Mouse (Mus musculus) layer of hippocampus, adult 8-10 months (tissue): Measurements from ENCODE around the gene Knl1. TPM values are rescaled to one million over a fixed set of nuclear protein-coding genes. Genes with fewer than 3 reads are reported as not detected.

Experiments
- DNase-seq, 2 experiments: peaks; one replicate each; pipeline ENCODE4 v3.0.0; 2022; ENCODE audit warnings: low spot score in 2 of 2
- total RNA-seq, 4 experiments: library from RNA; stranded (reverse); gene quantifications; 2 replicates each; pipeline ENCODE4 v1.2.4; 2022

Gene Knl1
- total RNA-seq, 4 experiments from 2014 or later: 0.14 to 0.48 (median 0.29) TPM; not detected in 1

GRCm38 (mm10) chr2:119035397-119035745 lies 11.5 kb upstream of the Knl1 start:
- DNase-seq: no peak

GRCm38 (mm10) chr2:119040882-119041281 lies 6.0 kb upstream of the Knl1 start:
- DNase-seq: no peak

- DNase-seq: no peak
Measured at GRCm38 (mm10) chr2:119045163-119045562, 1.8 kb upstream of the Knl1 start.

GRCm38 (mm10) chr2:119047849-119048248 lies 930 bp downstream of the Knl1 start:
- no peak for DNase-seq

DNA sequence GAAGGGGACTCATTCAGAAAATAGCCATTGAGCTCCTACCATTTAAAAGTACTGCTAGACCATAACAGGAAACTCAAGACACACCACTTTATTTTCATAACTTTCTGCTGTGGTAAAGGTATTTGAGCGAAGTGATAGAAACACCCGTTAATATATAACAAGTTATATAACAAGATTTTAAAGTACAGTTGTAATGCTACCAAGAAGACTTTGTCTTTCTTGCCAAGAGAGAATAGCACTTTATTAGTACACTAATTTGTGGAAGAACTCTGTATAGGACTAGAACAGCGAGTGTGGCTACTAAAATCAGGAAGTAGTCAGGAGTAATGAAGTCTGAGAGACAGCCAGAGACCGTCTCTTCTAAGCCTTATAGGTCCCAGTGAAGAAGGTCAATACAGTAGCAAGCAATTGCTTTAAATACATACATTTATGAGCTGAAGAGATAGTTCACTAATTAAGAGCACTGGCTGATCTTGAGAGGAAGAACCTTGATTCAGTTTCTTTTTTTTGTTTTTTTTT lies 3.3 kb downstream of the Knl1 start:
- DNase-seq: no peak

DNA sequence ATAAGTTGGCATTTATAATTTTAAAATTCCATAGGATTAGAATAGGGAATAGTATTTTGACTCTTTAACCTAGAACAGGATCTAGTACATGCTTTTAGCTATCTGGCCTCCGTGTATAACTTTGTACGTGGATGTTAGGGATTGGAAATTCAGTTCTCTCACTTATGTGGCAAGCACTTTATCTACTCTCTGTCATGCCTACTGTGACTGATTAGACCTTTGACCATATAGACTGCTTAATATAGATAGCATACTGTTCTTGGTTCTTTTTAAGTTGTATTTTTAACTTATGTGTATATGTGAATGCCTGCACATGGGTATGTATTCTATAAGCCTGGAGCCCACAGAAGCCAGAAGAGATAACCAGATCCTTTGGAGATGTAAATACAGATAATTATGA lies 13.2 kb downstream of the Knl1 start:
- DNase-seq: no peak

DNA sequence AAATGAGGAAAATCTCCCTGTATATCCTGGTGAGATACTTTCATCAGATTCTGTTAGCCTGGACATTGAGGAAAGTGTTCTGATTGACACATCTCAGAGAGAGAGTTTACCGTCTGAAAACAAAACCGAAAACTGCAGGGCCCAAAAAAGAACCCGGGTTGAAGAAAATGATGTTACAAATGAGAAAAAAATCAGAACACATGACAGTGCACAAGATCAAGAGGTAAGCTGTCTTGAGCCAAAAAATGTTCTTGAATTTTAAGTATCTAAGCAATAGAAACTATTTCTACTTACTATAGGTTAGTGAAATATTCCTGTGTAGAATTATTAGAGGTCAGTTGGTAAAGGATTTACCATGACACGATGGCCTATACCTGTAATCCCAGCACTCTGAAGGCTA lies 25.5 kb downstream of the Knl1 start:
- no peak for DNase-seq

DNA sequence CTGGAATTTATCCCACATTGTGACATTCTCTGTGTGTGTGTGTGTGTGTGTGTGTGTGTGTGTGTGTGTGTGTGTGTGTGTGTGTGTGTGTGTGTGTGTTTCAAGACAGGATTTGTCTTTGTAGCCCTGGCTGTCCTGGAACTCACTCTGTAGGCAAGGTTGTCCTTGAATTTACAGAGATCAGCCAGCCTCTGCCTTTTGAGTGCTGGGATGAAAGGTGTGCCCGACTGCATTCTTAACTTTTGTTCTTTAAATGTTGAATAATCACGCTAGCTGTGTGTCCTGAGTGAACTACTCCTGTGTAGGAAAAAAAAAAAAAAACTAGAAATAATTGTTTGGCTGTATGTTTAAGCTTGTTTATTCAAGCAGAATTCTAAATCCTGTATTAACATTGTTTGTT lies 39.2 kb downstream of the Knl1 start:
- no peak for DNase-seq

DNA sequence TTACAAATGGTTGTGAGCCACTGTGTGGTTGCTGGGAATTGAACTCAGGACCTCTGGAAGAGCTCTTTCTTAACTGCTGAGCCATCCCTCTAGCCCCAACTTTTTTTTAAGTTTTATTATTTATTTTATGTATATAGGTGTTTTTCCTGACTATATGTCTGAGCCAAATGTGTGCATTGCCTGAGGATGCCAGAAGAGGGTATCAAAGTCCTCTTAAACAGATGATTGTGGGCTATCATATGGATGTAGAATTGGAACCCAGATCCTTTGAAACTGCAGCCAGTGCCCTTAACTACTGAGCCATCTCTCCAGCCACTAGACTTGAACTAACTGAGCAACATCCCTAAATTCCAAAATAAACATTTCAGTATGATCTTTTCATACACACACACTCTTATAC lies 54.6 kb downstream of the Knl1 start:
- no peak for DNase-seq

- no peak for DNase-seq
Measured at GRCm38 (mm10) chr2:119106583-119106982, 59.7 kb downstream of the Knl1 start.

- no peak for DNase-seq
Measured at GRCm38 (mm10) chr2:119108554-119108953, 61.6 kb downstream of the Knl1 start.

DNA sequence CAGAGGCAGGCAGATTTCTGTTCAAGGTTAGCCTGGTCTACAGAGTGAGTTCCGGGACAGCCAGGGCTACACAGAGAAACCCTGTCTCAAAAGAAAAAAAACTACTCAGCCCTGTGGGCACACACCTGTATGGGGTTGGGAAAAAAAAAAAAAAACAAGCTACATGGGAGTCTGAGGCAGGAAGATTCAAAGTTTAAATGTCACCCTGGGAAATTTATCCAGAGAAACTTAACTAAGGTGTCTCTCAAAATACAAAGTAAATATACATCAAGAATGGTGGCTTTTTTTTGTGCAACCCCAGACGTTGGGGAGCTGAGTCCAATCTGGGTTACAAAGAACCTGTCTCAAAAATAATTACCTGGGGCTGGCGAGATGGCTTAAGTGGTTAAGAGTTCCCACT lies 64.1 kb downstream of the Knl1 start:
- DNase-seq: no peak

GRCm38 (mm10) chr2:119112438-119113112 lies 65.7 kb downstream of the Knl1 start, which contains the start of gene Rad51:
Rad51 (plus strand) TSS chr2:119112793.
- peak; percentile 84 to 87 for DNase-seq

DNA sequence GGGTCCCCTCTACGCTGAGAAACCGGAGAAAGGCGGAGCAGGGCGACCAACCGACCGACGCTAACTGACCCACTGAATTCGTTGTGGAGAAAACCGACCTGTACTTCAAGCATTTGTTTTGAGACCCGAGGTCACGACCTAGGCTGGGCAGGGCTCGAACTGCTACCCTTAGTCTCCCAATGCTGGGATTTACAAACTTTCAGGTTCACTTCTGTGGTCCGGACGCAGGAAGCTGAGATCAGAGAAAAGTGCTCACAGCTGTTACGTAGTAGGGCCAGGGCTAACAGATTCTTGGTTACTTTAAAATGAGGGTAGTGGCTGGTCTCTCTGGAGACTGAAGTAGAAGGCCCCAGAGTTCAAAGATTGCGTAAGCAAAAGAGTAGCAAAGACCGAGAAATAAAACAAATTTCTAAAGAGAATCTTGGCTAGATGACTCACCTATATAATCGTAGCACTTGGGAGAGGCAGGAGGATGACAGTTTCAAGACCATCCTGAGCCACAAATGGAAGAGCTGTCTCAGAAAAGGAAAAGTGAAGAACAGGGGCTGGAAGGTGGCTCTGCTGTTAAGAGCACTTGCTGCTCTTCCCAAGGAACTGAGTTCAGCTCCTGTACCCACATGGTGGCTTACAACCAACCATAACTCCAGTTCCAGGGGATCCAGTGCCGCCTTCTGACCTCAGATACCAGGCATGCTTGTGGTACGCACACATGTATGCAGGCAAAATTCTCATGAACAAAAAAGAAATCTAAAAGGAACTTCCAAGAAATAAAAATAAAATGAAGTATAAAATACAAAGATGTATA lies 66.4 kb downstream of the Knl1 start:
- DNase-seq: no peak

GRCm38 (mm10) chr2:119136346-119136898 lies 89.5 kb downstream of the Knl1 start:
- DNase-seq: no peak

- DNase-seq: no peak
Measured at GRCm38 (mm10) chr2:119145199-119145598, 98.3 kb downstream of the Knl1 start.

DNA sequence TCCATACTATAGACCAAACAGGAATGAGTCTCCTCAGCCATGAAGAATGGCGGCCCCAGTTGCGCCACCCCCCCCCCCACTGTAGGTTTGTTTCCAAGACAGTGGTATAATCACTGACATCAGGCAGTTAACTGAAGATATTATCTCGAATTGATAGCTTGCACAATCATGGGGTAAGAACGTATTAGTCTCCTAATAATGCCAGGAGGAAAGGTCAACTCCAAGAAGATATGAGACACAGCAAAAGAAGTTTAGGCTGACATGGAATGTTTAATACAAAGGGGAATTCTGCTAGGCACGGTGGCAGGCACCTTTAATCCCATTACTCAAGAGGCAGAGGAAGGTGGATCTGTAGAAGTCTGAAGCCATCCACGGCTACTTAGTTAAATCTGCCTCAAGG lies 99.5 kb downstream of the Knl1 start:
- DNase-seq: no peak

DNA sequence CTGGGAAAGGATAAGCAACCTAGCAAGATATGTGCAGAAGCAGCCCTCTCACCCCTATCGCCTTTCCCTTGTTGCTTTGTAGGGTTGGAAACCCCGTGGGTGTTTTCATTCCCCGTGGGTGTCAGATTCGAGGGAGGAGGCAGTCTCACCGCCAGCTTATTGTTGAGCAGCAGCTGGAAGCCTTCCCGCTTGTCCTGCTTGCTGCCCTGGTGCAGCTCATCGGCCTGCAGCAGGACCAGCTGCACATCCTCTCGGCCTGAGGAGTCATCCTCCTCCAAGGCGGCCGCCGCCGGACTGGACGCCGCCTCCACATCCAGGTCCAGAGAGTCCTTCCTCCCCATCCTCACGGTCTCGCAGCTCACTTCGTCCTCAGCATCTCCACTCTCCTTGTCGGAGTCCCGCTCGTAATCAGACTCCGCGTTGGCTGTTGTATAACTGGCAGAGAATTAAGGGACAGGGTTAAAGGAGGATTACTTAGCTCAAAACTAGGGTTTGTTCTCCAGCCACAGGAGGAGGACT lies 100.3 kb downstream of the Knl1 start:
- DNase-seq: no peak

DNA sequence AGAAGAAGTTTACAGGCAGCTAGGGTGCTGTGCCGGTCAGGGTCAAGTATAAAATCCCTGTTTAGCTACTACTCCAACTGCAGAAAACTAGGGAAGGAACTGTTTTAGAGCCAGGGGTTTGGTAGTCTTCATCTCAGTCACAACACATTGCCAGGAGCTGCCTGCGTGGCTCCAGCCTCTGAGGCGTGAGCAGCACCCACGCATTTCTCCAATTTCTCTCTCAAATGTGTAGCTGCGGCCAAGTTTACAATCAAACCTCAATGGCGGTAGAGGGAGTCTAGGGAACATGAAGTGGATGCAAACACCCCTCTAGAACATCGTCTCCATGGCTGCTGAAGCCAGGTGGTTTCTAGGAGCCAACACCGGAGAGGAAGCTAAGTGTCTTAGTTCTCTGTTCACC lies 100.9 kb downstream of the Knl1 start:
- no peak for DNase-seq

DNA sequence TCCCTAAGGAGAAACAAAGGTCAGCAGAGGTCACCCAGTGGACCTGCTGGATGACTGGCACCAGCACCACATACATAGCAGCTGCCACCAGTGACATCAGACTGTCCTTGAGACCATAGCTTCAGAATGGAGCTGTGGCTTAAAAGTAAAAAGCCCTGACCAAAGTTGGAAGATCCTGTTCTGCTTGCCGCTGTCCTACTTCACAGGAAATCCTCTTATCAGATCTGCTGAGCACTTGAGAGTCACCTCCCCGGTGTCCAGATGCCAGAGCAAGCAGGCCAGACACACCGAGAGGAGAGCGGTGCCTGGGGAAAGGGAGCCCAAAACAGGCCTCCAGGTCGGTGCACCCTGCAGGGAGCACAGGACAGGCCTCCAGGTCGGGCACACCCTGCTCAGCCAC lies 105.3 kb downstream of the Knl1 start:
- DNase-seq: no peak

- DNase-seq: no peak
Measured at GRCm38 (mm10) chr2:119154683-119155082, 107.8 kb downstream of the Knl1 start.
